Mouse (Mus musculus) heart, embryonic 14.5 days (tissue): ENCODE data around the gene Rhoj. TPM values are rescaled to one million over a fixed set of nuclear protein-coding genes. Genes with fewer than 3 reads are reported as not detected.

Experiments used
- ATAC-seq: fragments of 200-750 bp; cut with Nextera tagmentation; 2 replicates; pipeline ENCODE4 v1.8.0; 2017; ENCODE audit warnings: low read depth, moderate TSS enrichment; ENCODE audit not compliant: insufficient number of reproducible peaks, insufficient read depth, low FRiP score
- H3K27ac ChIP-seq, 2 experiments: fragments of 200-500 bp in 1 of 2; fragments of 300-500 bp in 1 of 2; sonication (generic) in 1 of 2; replicated peaks in 1 of 2; 2 replicates each; pipeline ENCODE4 v1.5.1; 2012 to 2014; ENCODE audit warnings: low read depth in 2 of 2, low read length in 2 of 2, control low read depth in 1 of 2, mild to moderate bottlenecking in 1 of 2, mixed read lengths in 1 of 2; ENCODE audit not compliant: control insufficient read depth in 1 of 2, insufficient read depth in 1 of 2
- H3K27me3 ChIP-seq: fragments of 300-500 bp; sonication (generic); 2 replicates; pipeline ENCODE4 v1.6.1; 2014; ENCODE audit warnings: mild to moderate bottlenecking, low read length, control low read depth; ENCODE audit not compliant: control insufficient read depth, insufficient read depth
- H3K36me3 ChIP-seq: fragments of 300-500 bp; sonication (generic); 2 replicates; pipeline ENCODE4 v1.6.1; 2014; ENCODE audit warnings: mild to moderate bottlenecking, control low read depth, low read length, mixed read lengths; ENCODE audit not compliant: control insufficient read depth, insufficient read depth
- H3K4me1 ChIP-seq, 2 experiments: fragments of 200-500 bp in 1 of 2; fragments of 300-500 bp in 1 of 2; sonication (generic) in 1 of 2; 2 replicates each; pipeline ENCODE4 v1.6.1; 2012 to 2014; ENCODE audit warnings: low read length in 2 of 2, control low read depth in 1 of 2, mixed read lengths in 1 of 2; ENCODE audit not compliant: control insufficient read depth in 2 of 2, insufficient read depth in 2 of 2
- H3K4me2 ChIP-seq: fragments of 300-500 bp; sonication (generic); 2 replicates; pipeline ENCODE4 v1.6.1; 2014; ENCODE audit warnings: mild to moderate bottlenecking, low read length
- H3K4me3 ChIP-seq, 2 experiments: fragments of 200-500 bp in 1 of 2; fragments of 300-500 bp in 1 of 2; sonication (generic) in 1 of 2; 2 replicates each; pipeline ENCODE4 v1.5.1; 2012 to 2014; ENCODE audit warnings: low read length in 2 of 2, mild to moderate bottlenecking in 2 of 2, control low read depth in 1 of 2, low read depth in 1 of 2, moderate library complexity in 1 of 2; ENCODE audit not compliant: control insufficient read depth in 1 of 2, insufficient read depth in 1 of 2
- H3K9ac ChIP-seq: fragments of 300-500 bp; sonication (generic); 2 replicates; pipeline ENCODE4 v1.6.1; 2014; ENCODE audit warnings: mild to moderate bottlenecking, low read length
- H3K9me3 ChIP-seq: fragments of 300-500 bp; sonication (generic); 2 replicates; pipeline ENCODE4 v1.6.1; 2016; ENCODE audit warnings: low read length, control low read depth; ENCODE audit not compliant: control insufficient read depth
- WGBS: fragments of 180-500 bp; shearing (Covaris S2); extraction: QIAGEN DNeasy Blood & Tissue Kit; methylation state at CpG from one replicate; pipeline ENCODE4 v1.1.7; 2014; 5-methylcytosine and 5-hydroxymethylcytosine counted together
- polyA plus RNA-seq: library from polyadenylated mRNA; unstranded; fragments of >200 nt; fragmentation: Nextera tagmentation; extraction: Ambion mirVana; gene quantifications from 2 replicates; pipeline ENCODE4 v1.2.1, GENCODE M21; 2014

Gene Rhoj
- polyA plus RNA-seq, 1 experiment from 2014 or later = 48.5 TPM

DNA sequence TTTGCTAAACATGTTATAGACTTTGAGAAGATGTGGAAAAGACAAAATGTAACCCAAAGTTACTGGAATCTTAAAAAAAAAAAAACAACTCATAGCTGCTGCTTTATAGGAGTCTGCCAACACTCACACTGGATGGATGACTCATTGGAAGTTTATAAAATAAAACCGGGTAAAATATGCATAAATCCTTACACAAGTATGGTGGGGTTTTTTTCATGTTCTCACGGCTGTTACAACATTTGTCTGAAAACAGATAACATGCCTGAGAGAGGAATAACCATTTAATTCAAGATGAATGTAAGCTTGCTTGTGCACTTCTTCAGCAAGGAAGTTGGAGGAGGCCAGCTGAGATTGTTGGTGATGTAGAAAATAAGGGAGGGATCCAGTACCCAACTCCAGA lies 17.6 kb upstream of the Rhoj start:
- ATAC-seq = no peak
- 61% methylated on average over 2 of the region's 2 CpGs for whole genome bisulfite sequencing
- Histone ChIP-seq H3K4me1 (peaks cover 3 to 6% of the 10 kb centered on the region in 2 experiments; a peak in 2 of 4 replicates), H3K9me3 (no peaks in the 10 kb centered on the region), H3K27me3 (peaks cover 51% of the 10 kb centered on the region), H3K4me2 (no peak overlapping the region), H3K4me3 (no peak overlapping the region), H3K9ac (no peak overlapping the region), H3K36me3 (no peaks in the 10 kb centered on the region), H3K27ac (no peak overlapping the region)

DNA sequence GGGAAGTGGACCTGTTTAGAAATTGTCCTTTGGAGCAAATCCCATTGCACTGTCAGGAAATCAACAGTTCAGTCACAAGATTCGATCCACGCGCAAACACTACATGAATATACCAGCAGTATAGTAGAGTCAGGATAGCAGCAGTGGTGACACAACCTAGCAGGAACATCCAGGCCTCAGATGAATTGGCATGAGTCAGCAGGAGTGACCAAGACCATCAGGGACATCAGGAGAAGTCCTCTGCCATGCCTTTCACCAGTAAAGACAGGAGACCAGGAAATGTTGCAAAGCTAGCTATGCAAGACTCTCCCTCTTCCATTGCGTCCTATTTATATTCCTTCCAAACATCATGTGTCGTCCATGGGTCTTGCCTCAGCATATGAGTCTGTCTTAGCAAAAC lies 16.6 kb upstream of the Rhoj start:
- no peak for ATAC-seq
- peaks cover 45% of the 10 kb centered on the region for H3K27me3 ChIP-seq
- H3K4me3 ChIP-seq = no peak overlapping the region
- H3K4me1 ChIP-seq = peaks cover 0 to 2% of the 10 kb centered on the region in 2 experiments; a peak in 2 of 4 replicates
- H3K4me2 ChIP-seq = no peak overlapping the region
- 90% methylated on average over 5 of the region's 5 CpGs for WGBS
- no peak overlapping the region for H3K9ac ChIP-seq
- H3K27ac ChIP-seq = no peak overlapping the region
- no peaks in the 10 kb centered on the region for H3K36me3 ChIP-seq
- no peaks in the 10 kb centered on the region for H3K9me3 ChIP-seq

GRCm38 (mm10) chr12:75292939-75293338 lies 15.2 kb upstream of the Rhoj start:
- H3K27ac ChIP-seq = no peak overlapping the region
- H3K36me3 ChIP-seq = no peaks in the 10 kb centered on the region
- H3K9ac ChIP-seq = no peak overlapping the region
- peaks cover 48% of the 10 kb centered on the region for H3K27me3 ChIP-seq
- H3K4me3 ChIP-seq = no peak overlapping the region
- WGBS = 86% methylated on average over 6 of the region's 6 CpGs
- H3K4me1 ChIP-seq = no peaks in the 10 kb centered on the region
- no peak overlapping the region for H3K4me2 ChIP-seq
- no peaks in the 10 kb centered on the region for H3K9me3 ChIP-seq
- no peak for ATAC-seq

DNA sequence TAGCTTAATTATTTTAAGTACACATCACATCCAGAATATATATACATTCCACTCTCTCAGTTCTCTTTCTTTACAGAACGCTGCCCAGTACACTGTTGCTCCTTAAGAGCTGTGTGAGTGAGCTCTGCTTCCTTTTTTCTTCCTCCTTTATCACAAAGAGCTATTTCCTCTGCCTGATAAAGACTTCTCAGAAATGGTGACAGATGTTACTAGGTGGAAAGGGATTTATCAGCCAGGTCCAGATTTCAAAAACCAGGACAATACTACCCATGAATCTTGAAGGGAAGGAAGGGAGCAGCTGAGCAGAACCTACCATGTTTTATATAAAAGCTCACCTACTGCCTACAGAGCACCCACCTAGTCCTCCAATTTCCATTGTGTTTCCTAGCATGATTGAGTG lies 8.3 kb upstream of the Rhoj start:
- Histone ChIP-seq H3K27me3 (peaks cover 71% of the 10 kb centered on the region), H3K9me3 (no peaks in the 10 kb centered on the region)
- 35% methylated on average over 1 of the region's 1 CpGs for WGBS

GRCm38 (mm10) chr12:75304132-75304531 lies 4.0 kb upstream of the Rhoj start:
- H3K27ac ChIP-seq = no peak overlapping the region
- peaks cover 57% of the 10 kb centered on the region for H3K27me3 ChIP-seq
- H3K9me3 ChIP-seq = no peaks in the 10 kb centered on the region
- H3K4me1 ChIP-seq = no peaks in the 10 kb centered on the region
- H3K36me3 ChIP-seq = no peaks in the 10 kb centered on the region
- H3K4me2 ChIP-seq = no peak overlapping the region
- WGBS = 81% methylated on average over 6 of the region's 6 CpGs
- no peak overlapping the region for H3K9ac ChIP-seq
- ATAC-seq = no peak
- H3K4me3 ChIP-seq = no peak overlapping the region

More for the DNA sequence above, 8.3 kb upstream of the Rhoj start:
- Histone ChIP-seq H3K4me3 (no peak overlapping the region), H3K27ac (no peak overlapping the region), H3K36me3 (no peaks in the 10 kb centered on the region), H3K4me2 (no peak overlapping the region), H3K4me1 (no peaks in the 10 kb centered on the region), H3K9ac (no peak overlapping the region)
- ATAC-seq = no peak

DNA sequence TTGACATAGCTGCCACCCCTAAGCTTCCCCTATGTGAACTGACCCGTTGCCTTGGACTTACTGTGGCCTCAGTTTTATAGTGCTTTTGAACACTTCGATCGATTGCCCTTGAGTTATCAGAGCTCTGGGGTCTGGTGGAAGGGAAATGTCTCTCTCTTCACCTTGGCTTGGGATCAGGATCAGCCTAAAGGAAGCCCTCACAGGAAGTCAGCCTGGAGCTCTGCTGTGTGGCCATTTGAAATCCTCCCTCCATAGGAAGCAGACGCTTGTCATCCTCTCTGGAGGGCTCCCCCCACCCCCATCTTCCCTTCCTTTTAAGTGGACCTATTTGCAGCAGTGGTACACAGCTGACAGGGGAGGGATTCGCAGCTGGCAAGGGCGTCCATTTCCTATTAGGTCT lies 1.6 kb downstream of the Rhoj start:
- H3K27ac ChIP-seq = peak overlapping the region; percentile 71 to 75
- H3K9ac ChIP-seq = peak overlapping the region; percentile 75
- H3K36me3 ChIP-seq = no peaks in the 10 kb centered on the region
- peaks cover 0 to 2% of the 10 kb centered on the region in 2 experiments; a peak in 1 of 4 replicates for H3K4me1 ChIP-seq
- peak overlapping the region; percentile 32 to 48 for H3K4me3 ChIP-seq
- H3K4me2 ChIP-seq = peak overlapping the region; percentile 70
- peak; percentile 46; the same call in 1 of the 2 replicates for ATAC-seq
- H3K9me3 ChIP-seq = no peaks in the 10 kb centered on the region
- 36% methylated on average over 6 of the region's 6 CpGs for WGBS
- peaks cover 23% of the 10 kb centered on the region for H3K27me3 ChIP-seq

DNA sequence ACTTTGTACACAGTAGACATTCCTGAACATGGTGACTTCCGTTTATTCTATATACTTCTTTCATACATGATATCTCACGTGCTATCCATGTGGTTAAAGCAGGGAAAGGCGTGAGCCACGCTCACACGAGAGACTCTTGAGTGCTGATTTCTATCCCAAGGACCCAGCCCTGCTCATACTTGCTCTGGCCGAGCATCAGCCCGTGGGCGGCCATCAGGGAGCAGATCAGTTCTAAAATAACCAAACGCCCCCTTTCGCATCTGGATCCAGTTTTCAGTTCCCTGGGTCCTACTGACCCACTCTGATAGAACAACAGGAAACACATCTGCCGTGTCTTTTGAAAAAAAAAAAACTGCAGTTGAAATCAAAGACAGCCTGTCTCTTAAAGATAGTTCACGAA lies 2.6 kb downstream of the Rhoj start:
- H3K4me2 ChIP-seq = peak overlapping the region; percentile 70
- peak overlapping the region in 1 of 2 experiments; percentile 75; a peak in 2 of 4 replicates for H3K27ac ChIP-seq
- peaks cover 17% of the 10 kb centered on the region for H3K27me3 ChIP-seq
- peak overlapping the region; percentile 23 to 48; a peak in 3 of 4 replicates for H3K4me3 ChIP-seq
- H3K9me3 ChIP-seq = no peaks in the 10 kb centered on the region
- 62% methylated on average over 12 of the region's 12 CpGs for WGBS
- H3K36me3 ChIP-seq = no peaks in the 10 kb centered on the region
- ATAC-seq = no peak
- peaks cover 0 to 2% of the 10 kb centered on the region in 2 experiments; a peak in 1 of 4 replicates for H3K4me1 ChIP-seq
- H3K9ac ChIP-seq = 0 out of 2 replicates have a peak overlapping the region, but pooled peaks have one; percentile 47

- H3K36me3 ChIP-seq = no peaks in the 10 kb centered on the region
- no peaks in the 10 kb centered on the region for H3K9me3 ChIP-seq
- peaks cover 13% of the 10 kb centered on the region for H3K27me3 ChIP-seq
- WGBS = 71% methylated on average over 8 of the region's 8 CpGs
- ATAC-seq = no peak
- no peak overlapping the region for H3K4me2 ChIP-seq
- H3K9ac ChIP-seq = no peak overlapping the region
- peaks cover 0 to 2% of the 10 kb centered on the region in 2 experiments; a peak in 1 of 4 replicates for H3K4me1 ChIP-seq
- no peak overlapping the region for H3K27ac ChIP-seq
- no peak overlapping the region for H3K4me3 ChIP-seq
Measured at GRCm38 (mm10) chr12:75311879-75312278, 3.8 kb downstream of the Rhoj start.
